In the genomic region with DNA sequence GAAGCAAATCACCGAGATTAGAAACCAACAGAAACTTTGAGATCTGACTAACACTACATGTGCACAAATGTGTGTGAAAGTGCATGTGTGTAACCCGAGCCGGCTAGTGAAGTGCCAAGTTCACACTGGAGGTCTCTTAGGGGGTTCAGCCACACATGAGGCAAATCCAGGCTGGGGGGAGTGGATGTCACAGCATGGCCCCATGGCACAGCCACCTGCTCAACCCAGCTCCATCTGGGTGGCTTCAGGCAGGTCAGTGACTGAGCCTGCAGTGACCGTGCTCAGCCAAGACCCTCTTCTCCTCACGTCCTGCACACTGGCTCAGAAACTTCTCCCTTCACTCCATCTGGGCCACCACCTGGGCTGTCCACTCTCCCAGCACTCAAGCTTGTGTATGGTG, we compare ENCODE assay signal across 16 mouse cellular contexts. TPM values are rescaled to one million over a fixed set of nuclear protein-coding genes. Genes with fewer than 3 reads are reported as not detected.
"Had no signal": no experiment of that assay in that cellular context is flagged by ENCODE, and none has a peak within 500 bp of the region (broad histone marks: within the 10 kb centered on the region; RNA-seq: fewer than 3 reads in every experiment).

No protein-coding gene starts in this region.

- ATAC-seq: midbrain, embryonic 16.5 days had no signal

- H3K36me3 ChIP-seq: limb, embryonic 13.5 days; midbrain, embryonic 12.5 days; neural tube, embryonic 13.5 days; stomach, embryonic 15.5 days had no signal

- H3K4me2 ChIP-seq: limb, embryonic 13.5 days; midbrain, embryonic 12.5 days; neural tube, embryonic 13.5 days; stomach, embryonic 15.5 days had no signal

- H3K9ac ChIP-seq: limb, embryonic 13.5 days; liver, embryonic 14.5 days; midbrain, embryonic 12.5 days; neural tube, embryonic 13.5 days; stomach, embryonic 15.5 days had no signal

- H3K27ac ChIP-seq: limb, embryonic 13.5 days; liver, embryonic 14.5 days; midbrain, embryonic 12.5 days; neural tube, embryonic 13.5 days; stomach, embryonic 15.5 days had no signal

- H3K9me3 ChIP-seq: limb, embryonic 13.5 days; midbrain, embryonic 12.5 days; neural tube, embryonic 13.5 days; stomach, embryonic 15.5 days had no signal

- H3K4me3 ChIP-seq: limb, embryonic 13.5 days; midbrain, embryonic 12.5 days; neural tube, embryonic 13.5 days; stomach, embryonic 15.5 days had no signal

- DNase-seq: kidney, adult 9 months; layer of hippocampus, adult 9-11 months; layer of hippocampus, postnatal 36 days; lung, adult 18-20 months; right cerebral cortex, postnatal 14 days; thymus, adult 2 months; thymus, postnatal 25 days had no signal

RNA-seq across cellular contexts. Expression of a gene that starts 2.4 kb away (rescaled TPM):
- polyA plus RNA-seq: liver, adult 2 months; spleen, adult 2 months had no signal

RNA-seq across cellular contexts. Expression of a gene that starts 5.2 kb away (rescaled TPM):
- polyA plus RNA-seq: limb, embryonic 13.5 days; neural tube, embryonic 13.5 days; urinary bladder, adult 2 months had no signal
